Mouse (Mus musculus): ENCODE measurements at regions not wholly inside any gene's neighbourhood (a gene's known extent, or its start where the extent isn't known, plus 50 kb on each side); places are given as distances from the start of the nearest gene placed in this dataset.
"Not testable (repeated sequence)": the region's sequence is repeated elsewhere in the genome, so short reads cannot be mapped to it uniquely, and the experiment has no call there.

DNA sequence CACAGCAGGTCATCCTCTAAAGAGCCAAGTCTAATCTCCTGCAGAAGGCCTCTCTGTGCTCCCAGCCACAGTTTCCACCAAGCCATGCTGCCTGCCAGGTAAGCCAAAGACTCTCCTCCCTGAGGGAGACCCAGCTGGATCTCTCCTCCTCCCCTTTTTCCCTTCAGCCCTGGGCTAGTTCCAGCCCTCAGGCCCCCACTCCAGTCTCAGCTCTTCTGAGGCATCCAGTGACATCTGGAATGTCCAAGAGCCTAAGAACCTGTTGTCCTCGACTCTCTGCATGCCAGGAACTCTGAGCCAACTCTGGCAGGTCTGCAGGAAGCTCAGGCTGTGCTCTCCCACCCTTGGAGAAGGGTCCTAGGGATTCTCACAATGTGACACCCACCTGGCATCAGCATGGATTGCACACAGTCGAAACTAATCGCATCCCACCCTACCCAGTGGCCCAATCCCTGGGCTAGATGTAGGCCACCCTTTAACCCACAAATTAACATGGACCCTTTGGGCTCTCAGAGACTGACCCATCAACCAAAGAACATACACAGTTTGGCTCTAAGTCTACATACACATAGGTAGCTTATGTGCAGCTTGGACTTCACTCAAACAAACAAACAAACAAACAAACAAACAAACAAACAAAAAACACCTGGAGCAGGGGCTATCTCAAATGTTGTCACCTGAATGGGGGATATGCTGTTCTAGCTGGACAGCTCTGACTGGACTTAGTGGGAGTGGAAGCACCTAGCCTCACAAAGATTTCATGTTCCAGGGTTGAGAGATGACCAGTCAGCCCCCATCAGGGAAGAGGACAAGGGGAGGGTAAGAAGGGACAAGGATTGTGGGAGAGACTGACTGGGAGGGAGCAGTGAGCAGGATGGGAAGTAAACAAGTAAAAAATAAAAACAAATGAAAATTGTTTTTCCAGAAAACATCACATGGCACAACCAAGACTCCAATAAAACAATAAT is 57.9 kb upstream of the Zfp709 start:
- not testable (repeated sequence) for H3K4me3 ChIP-seq (ENCODE audit: low read length); H3K36me3 ChIP-seq (ENCODE audit: control insufficient read depth, insufficient read depth, low read length); H3K9me3 ChIP-seq (ENCODE audit: control insufficient read depth, low read length); H3K4me1 ChIP-seq (replicated peaks; ENCODE audit: control insufficient read depth, insufficient read depth, low read length); H3K27me3 ChIP-seq (ENCODE audit: control insufficient read depth, insufficient read depth, low read depth, low read length); H3K9ac ChIP-seq (ENCODE audit: low read length); H3K4me2 ChIP-seq (ENCODE audit: low read depth, low read length); H3K27ac ChIP-seq (ENCODE audit: low read length)
- peak; percentile 67; the same call in 1 of the 2 replicates for ATAC-seq (ENCODE audit: low read depth)
- WGBS = 57% methylated on average over 3 of the region's 3 CpGs

DNA sequence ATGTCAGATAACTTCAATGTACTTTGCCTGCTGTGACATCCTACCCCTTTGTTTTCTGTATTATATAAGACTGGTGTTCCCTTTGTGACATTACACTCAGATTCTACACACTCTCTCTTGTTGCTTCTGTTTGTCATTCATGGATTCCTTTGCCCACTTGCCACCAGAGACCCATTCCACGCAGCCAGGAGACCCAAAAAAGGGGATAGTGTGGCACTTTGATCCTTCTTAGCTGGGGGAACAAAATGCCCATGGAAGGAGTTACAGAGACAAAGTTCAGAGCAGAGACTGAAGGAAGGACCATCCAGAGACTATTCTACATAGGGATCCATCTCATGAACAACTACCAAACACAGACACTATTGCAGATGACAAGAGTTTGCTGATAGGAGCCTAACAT is 59.1 kb upstream of the Zfp709 start:
- H3K27me3 ChIP-seq (ENCODE audit: control insufficient read depth, insufficient read depth, low read depth, low read length); ATAC-seq (ENCODE audit: low read depth); H3K4me3 ChIP-seq (ENCODE audit: low read length); H3K27ac ChIP-seq (ENCODE audit: low read length); H3K36me3 ChIP-seq (ENCODE audit: control insufficient read depth, insufficient read depth, low read length); H3K9me3 ChIP-seq (ENCODE audit: control insufficient read depth, low read length); H3K4me2 ChIP-seq (ENCODE audit: low read depth, low read length); H3K9ac ChIP-seq (ENCODE audit: low read length); H3K4me1 ChIP-seq (replicated peaks; ENCODE audit: control insufficient read depth, insufficient read depth, low read length): not testable (repeated sequence)
- 54% methylated on average over 1 of the region's 1 CpGs for WGBS

DNA sequence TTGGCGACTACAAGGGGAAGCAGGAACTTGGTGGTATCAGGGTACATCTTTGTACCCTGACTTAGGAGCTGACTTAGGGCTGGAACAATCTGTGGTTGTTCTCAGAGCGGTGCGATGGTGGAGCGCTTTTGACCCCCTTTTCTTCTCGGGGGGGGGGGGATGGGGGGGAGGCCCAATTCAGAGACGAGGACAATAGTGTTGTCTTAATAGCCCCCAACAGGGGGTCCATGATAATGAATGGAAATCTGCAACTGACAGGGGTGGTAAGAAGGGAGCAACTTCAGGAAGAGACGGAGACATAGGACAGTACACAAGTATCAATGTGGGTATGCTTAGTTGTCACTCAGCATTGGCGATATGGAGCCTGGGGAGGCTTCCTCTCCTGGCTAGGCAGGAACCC is 61.9 kb upstream of the Zfp709 start:
- H3K36me3 ChIP-seq (ENCODE audit: control insufficient read depth, insufficient read depth, low read length); H3K4me1 ChIP-seq (replicated peaks; ENCODE audit: control insufficient read depth, insufficient read depth, low read length); H3K4me2 ChIP-seq (ENCODE audit: low read depth, low read length); H3K27me3 ChIP-seq (ENCODE audit: control insufficient read depth, insufficient read depth, low read depth, low read length); H3K4me3 ChIP-seq (ENCODE audit: low read length); H3K27ac ChIP-seq (ENCODE audit: low read length); H3K9ac ChIP-seq (ENCODE audit: low read length); H3K9me3 ChIP-seq (ENCODE audit: control insufficient read depth, low read length): not testable (repeated sequence)
- WGBS = 86% methylated on average over 8 of the region's 8 CpGs
- peak; percentile 52 for ATAC-seq (ENCODE audit: low read depth)

DNA sequence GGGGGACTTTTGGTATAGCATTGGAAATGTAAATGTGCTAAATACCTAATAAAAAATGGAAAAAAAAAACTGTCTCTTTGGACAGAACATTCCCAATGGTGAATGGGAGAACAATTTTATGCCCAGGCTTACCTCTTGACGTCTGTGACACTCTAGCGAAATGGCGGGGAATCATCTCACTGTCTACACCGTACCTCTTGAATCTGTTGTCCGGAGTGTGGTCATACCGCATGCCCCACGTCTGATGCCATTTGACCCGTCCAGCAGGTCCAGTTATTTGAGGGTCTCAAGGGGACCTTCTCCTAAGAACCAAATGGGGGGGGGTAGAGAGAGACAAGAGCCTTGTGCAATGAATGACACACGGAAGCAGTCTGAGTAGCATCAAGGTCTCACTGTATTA is 62.4 kb upstream of the Zfp709 start:
- not testable (repeated sequence) for H3K27ac ChIP-seq (ENCODE audit: low read length); H3K36me3 ChIP-seq (ENCODE audit: control insufficient read depth, insufficient read depth, low read length); H3K9ac ChIP-seq (ENCODE audit: low read length); H3K27me3 ChIP-seq (ENCODE audit: control insufficient read depth, insufficient read depth, low read depth, low read length); H3K9me3 ChIP-seq (ENCODE audit: control insufficient read depth, low read length); H3K4me3 ChIP-seq (ENCODE audit: low read length); H3K4me1 ChIP-seq (replicated peaks; ENCODE audit: control insufficient read depth, insufficient read depth, low read length); H3K4me2 ChIP-seq (ENCODE audit: low read depth, low read length)
- ATAC-seq (ENCODE audit: low read depth) = peak; percentile 61; the same call in 1 of the 2 replicates
- WGBS = 90% methylated on average over 9 of the region's 9 CpGs

DNA sequence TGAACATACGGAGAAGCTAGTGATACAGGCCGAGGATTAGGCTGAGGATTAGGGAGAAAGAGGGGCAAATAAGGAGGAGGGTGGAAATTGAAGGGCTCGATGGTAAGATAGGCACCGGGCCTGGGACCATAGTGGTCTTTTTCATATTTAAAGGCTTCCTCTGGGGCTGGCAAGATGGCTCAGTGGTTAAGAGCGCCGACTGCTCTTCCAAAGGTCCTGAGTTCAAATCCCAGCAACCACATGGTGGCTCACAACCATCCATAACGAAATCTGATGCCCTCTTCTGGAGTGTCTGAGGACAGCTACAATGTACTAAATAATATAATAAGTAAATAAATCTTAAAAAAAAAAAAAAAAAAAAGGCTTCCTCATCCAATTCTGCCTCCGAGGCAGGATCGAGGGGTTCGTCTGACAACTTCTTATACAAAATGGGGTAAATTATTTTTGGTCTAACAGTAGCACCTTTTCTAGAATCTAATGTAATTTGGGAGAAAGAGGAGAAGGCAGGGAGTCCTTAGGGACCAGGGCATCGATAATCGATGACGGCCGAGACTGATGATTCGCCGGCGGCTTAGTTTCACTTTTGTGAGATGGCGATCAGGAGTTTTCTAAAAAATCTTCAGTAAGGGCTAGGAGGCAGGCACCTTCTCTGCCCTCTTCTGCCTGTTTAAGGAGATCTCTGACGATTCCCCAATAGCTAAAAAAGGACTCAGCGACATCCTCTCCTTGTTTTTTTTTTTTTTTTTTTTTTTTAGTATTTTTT is 65.4 kb upstream of the Zfp709 start:
- H3K4me2 ChIP-seq (ENCODE audit: low read depth, low read length); H3K4me1 ChIP-seq (replicated peaks; ENCODE audit: control insufficient read depth, insufficient read depth, low read length); H3K9ac ChIP-seq (ENCODE audit: low read length); H3K36me3 ChIP-seq (ENCODE audit: control insufficient read depth, insufficient read depth, low read length); H3K27me3 ChIP-seq (ENCODE audit: control insufficient read depth, insufficient read depth, low read depth, low read length); ATAC-seq (ENCODE audit: low read depth); H3K27ac ChIP-seq (ENCODE audit: low read length); H3K4me3 ChIP-seq (ENCODE audit: low read length); H3K9me3 ChIP-seq (ENCODE audit: control insufficient read depth, low read length): not testable (repeated sequence)
- WGBS = 90% methylated on average over 19 of the region's 20 CpGs

DNA sequence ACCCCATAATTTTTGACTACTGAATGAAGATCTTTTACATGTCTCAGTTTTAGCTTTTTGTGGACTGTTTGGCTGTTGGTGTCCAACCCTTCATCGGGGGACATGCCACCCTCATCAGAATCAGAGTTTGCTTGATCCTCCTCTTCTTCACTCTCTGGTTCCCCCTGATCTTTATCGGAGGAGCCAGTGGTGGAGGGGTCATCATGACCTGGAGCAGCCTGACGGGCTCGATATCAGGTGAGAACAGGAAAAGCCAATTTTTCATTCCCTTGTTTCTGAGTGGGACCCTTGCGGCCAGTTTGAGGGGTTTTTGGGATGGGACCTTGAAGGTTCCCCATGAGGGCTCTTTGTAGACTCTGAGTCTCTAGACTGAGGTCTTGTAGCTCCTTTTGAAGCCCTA is 66.0 kb upstream of the Zfp709 start:
- H3K4me1 ChIP-seq (replicated peaks; ENCODE audit: control insufficient read depth, insufficient read depth, low read length) = not testable (repeated sequence)

DNA sequence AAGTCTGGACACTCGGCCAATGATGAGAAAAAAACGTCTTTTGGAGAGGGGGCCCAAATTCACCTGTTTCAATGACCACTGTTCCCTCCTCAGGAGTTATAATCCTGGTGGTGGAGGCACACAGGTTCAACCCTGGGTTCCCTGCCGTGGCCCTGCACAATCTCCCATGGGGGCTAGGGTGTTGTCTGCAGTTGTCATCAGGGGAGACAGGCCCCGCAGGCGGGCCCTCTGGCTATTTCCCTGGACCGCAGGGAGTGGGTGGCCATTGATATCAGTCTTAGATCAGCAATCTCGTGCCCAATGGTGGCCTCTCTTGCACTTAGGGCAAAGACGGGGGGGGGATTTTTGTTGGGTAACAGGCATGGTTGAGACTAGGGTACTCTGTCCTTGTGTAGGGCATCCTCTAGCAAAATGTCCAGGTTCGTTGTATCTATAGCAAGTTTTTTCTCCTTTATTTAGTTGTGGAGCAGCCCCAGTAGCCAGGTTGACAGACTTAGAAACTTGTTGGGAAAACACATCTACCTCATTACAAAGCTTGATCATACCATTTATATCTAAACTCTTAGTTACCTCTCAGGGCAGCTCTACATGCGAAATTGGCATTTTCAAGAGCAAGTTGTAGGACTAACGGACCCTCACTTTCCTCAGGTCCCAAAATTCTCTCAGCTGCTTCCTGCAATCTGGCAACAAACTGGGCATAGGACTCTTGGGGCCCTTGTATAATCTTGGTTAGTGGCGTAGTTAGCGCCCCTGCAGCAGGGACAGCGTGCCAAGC is 66.9 kb upstream of the Zfp709 start:
- H3K9ac ChIP-seq (ENCODE audit: low read length); H3K4me2 ChIP-seq (ENCODE audit: low read depth, low read length); H3K4me3 ChIP-seq (ENCODE audit: low read length); H3K9me3 ChIP-seq (ENCODE audit: control insufficient read depth, low read length); H3K36me3 ChIP-seq (ENCODE audit: control insufficient read depth, insufficient read depth, low read length); ATAC-seq (ENCODE audit: low read depth); H3K27ac ChIP-seq (ENCODE audit: low read length); H3K4me1 ChIP-seq (replicated peaks; ENCODE audit: control insufficient read depth, insufficient read depth, low read length); H3K27me3 ChIP-seq (ENCODE audit: control insufficient read depth, insufficient read depth, low read depth, low read length): not testable (repeated sequence)
- WGBS = 87% methylated on average over 14 of the region's 14 CpGs

More for the DNA sequence above, 66.0 kb upstream of the Zfp709 start:
- not testable (repeated sequence) for H3K4me2 ChIP-seq (ENCODE audit: low read depth, low read length); H3K36me3 ChIP-seq (ENCODE audit: control insufficient read depth, insufficient read depth, low read length); H3K4me3 ChIP-seq (ENCODE audit: low read length); H3K9ac ChIP-seq (ENCODE audit: low read length); H3K27ac ChIP-seq (ENCODE audit: low read length); H3K27me3 ChIP-seq (ENCODE audit: control insufficient read depth, insufficient read depth, low read depth, low read length); ATAC-seq (ENCODE audit: low read depth); H3K9me3 ChIP-seq (ENCODE audit: control insufficient read depth, low read length)
- WGBS = 90% methylated on average over 5 of the region's 5 CpGs

DNA sequence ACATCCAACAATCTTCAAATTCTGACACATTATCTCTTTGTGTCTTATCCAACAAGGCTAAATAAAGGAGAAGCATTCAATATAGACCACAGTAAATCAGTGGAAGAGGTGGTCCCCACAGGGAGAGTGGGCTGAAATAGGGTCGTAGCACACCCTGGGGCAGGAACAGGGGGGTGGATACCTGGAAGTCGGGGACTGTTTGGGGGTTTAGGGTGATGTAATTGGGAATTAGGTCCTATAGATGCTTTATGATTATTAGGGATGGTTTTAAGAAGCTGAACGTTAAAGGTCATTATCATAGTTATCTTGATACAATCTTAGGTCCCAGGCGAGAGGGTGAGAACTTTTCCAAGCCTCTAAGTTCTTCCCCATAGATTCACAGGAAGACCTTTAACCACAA is 67.9 kb upstream of the Zfp709 start:
- not testable (repeated sequence) for H3K27ac ChIP-seq (ENCODE audit: low read length); H3K4me3 ChIP-seq (ENCODE audit: low read length); H3K9me3 ChIP-seq (ENCODE audit: control insufficient read depth, low read length); H3K4me1 ChIP-seq (replicated peaks; ENCODE audit: control insufficient read depth, insufficient read depth, low read length); ATAC-seq (ENCODE audit: low read depth); H3K36me3 ChIP-seq (ENCODE audit: control insufficient read depth, insufficient read depth, low read length); H3K4me2 ChIP-seq (ENCODE audit: low read depth, low read length); H3K9ac ChIP-seq (ENCODE audit: low read length); H3K27me3 ChIP-seq (ENCODE audit: control insufficient read depth, insufficient read depth, low read depth, low read length)
- WGBS = 78% methylated on average over 4 of the region's 4 CpGs

DNA sequence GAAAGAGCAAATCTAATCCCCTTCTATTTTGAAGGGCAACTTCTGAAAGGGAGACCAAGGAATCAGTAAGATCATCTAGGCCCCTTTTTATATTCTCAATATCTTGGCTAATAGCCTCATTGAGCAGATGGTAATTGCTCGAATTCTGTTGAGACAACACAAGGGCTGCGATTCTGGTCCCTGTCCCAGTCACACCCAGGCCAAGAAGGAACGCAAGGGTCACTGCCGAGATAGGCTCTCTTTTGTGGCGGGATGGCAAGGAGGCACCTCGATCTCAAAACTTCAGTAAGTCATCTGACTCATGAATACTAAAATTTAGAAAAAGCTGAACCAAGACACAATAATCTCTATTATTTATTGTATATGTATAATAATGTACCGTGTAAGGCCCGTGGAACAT is 68.6 kb upstream of the Zfp709 start:
- ATAC-seq (ENCODE audit: low read depth) = not testable (repeated sequence)

More for the DNA sequence above, 68.6 kb upstream of the Zfp709 start:
- H3K4me3 ChIP-seq (ENCODE audit: low read length); H3K9me3 ChIP-seq (ENCODE audit: control insufficient read depth, low read length); H3K4me1 ChIP-seq (replicated peaks; ENCODE audit: control insufficient read depth, insufficient read depth, low read length); H3K9ac ChIP-seq (ENCODE audit: low read length); H3K27me3 ChIP-seq (ENCODE audit: control insufficient read depth, insufficient read depth, low read depth, low read length); H3K27ac ChIP-seq (ENCODE audit: low read length); H3K36me3 ChIP-seq (ENCODE audit: control insufficient read depth, insufficient read depth, low read length); H3K4me2 ChIP-seq (ENCODE audit: low read depth, low read length): not testable (repeated sequence)
- 89% methylated on average over 8 of the region's 8 CpGs for WGBS

All from lung, embryonic 16.5 days (tissue).